Mouse (Mus musculus): ENCODE data around the gene Anks6. TPM values are rescaled to one million over a fixed set of nuclear protein-coding genes. Genes with fewer than 3 reads are reported as not detected.

Gene Anks6
- polyA plus RNA-seq (2012; rRNA removed; ENCODE audit: low replicate concordance), result 7.6 and 15.2 TPM in 2 replicates

GRCm38 (mm10) chr4:47056791-47057509 is at the start of gene Anks6:
TSS of gene Anks6 (minus strand) at chr4:47057427.

GRCm38 (mm10) chr4:47091493-47092386 is 34.5 kb upstream of the Anks6 start, which contains the start of gene Galnt12:
TSS of gene Galnt12 (plus strand) at chr4:47091909.

GRCm38 (mm10) chr4:46991016-46991958 is 65.9 kb downstream of the Anks6 start, which contains the start of gene Gabbr2:
TSS of gene Gabbr2 (minus strand) at chr4:46991873.

Other genes with a start within 250 kb of the Anks6 start
- 0.10 and 0.14 TPM in 2 replicates for gene Gabbr2, start 65.6 kb downstream of the Anks6 start, polyA plus RNA-seq (2012; rRNA removed; ENCODE audit: low replicate concordance)
- 0.82 and 8.3 TPM in 2 replicates for gene Galnt12, start 34.5 kb upstream of the Anks6 start, polyA plus RNA-seq (2012; rRNA removed; ENCODE audit: low replicate concordance)
- 418 and 743 TPM in 2 replicates for gene Col15a1, start 150.7 kb upstream of the Anks6 start, polyA plus RNA-seq (2012; rRNA removed; ENCODE audit: low replicate concordance)